Mouse (Mus musculus) kidney, adult 2 months (tissue): ENCODE results near the gene Lrmda.

Experiments
- CTCF ChIP-seq: fragments of 200-500 bp; conservative IDR thresholded peaks from 2 replicates; pipeline ENCODE4 v1.5.1; 2011; ENCODE audit warnings: low read depth, mild to moderate bottlenecking, control low read depth, low read length, moderate library complexity, mixed read lengths; ENCODE audit not compliant: insufficient read depth, insufficient read length
- POLR2A ChIP-seq: fragments of 200-500 bp; IDR thresholded peaks from one replicate; pipeline ENCODE4 v1.6.1; 2011; ENCODE audit warnings: low read depth, low read length, control low read depth

GRCm38 (mm10) chr14:22042146-22042545 is 22.6 kb downstream of the Lrmda start:
- TF ChIP-seq CTCF (no peak), POLR2A (no peak)
